Mouse (Mus musculus) limb, embryonic 13.5 days (tissue): ENCODE results near the gene Etfb. TPM values are rescaled to one million over a fixed set of nuclear protein-coding genes. Genes with fewer than 3 reads are reported as not detected.
"Not testable (repeated sequence)": the region's sequence is repeated elsewhere in the genome, so short reads cannot be mapped to it uniquely, and the experiment has no call there.

Experiments used
- ATAC-seq: fragments of 200-750 bp; cut with Nextera tagmentation; 2 replicates; pipeline ENCODE4 v1.8.0; 2017; ENCODE audit warnings: low read depth, moderate number of reproducible peaks, moderate TSS enrichment; ENCODE audit not compliant: low FRiP score
- H3K27ac ChIP-seq: fragments of 300-500 bp; sonication (generic); 2 replicates; pipeline ENCODE4 v1.5.1; 2015; ENCODE audit warnings: inconsistent platforms, mild to moderate bottlenecking, moderate library complexity
- H3K27me3 ChIP-seq: fragments of 300-500 bp; sonication (generic); 2 replicates; pipeline ENCODE4 v1.6.1; 2015; ENCODE audit warnings: mild to moderate bottlenecking, inconsistent platforms
- H3K36me3 ChIP-seq: fragments of 300-500 bp; sonication (generic); 2 replicates; pipeline ENCODE4 v1.6.1; 2015; ENCODE audit warnings: inconsistent platforms, mild to moderate bottlenecking, moderate library complexity
- H3K4me1 ChIP-seq: fragments of 300-500 bp; sonication (generic); 2 replicates; pipeline ENCODE4 v1.6.1; 2015; ENCODE audit warnings: inconsistent platforms
- H3K4me2 ChIP-seq: fragments of 300-500 bp; sonication (generic); replicated peaks from 2 replicates; pipeline ENCODE4 v1.6.1; 2015; ENCODE audit warnings: inconsistent platforms, mild to moderate bottlenecking, moderate library complexity
- H3K4me3 ChIP-seq: fragments of 300-500 bp; sonication (generic); 2 replicates; pipeline ENCODE4 v1.5.1; 2015; ENCODE audit warnings: moderate library complexity, mild to moderate bottlenecking, inconsistent platforms
- H3K9ac ChIP-seq: fragments of 300-500 bp; sonication (generic); 2 replicates; pipeline ENCODE4 v1.6.1; 2015; ENCODE audit warnings: mild to moderate bottlenecking, inconsistent platforms
- H3K9me3 ChIP-seq: fragments of 300-500 bp; sonication (generic); 2 replicates; pipeline ENCODE4 v1.6.1; 2016; ENCODE audit warnings: inconsistent platforms
- WGBS: fragments of 180-500 bp; shearing (Covaris S2); methylation state at CpG from one replicate; pipeline ENCODE4 v1.1.7; 2015; 5-methylcytosine and 5-hydroxymethylcytosine counted together
- polyA plus RNA-seq: library from polyadenylated mRNA; unstranded; fragments of >200 nt; fragmentation: Nextera tagmentation; extraction: Ambion mirVana; gene quantifications from 2 replicates; pipeline ENCODE4 v1.2.1, GENCODE M21; 2015

The Etfb gene
- 272 and 301 TPM in 2 replicates for polyA plus RNA-seq

DNA sequence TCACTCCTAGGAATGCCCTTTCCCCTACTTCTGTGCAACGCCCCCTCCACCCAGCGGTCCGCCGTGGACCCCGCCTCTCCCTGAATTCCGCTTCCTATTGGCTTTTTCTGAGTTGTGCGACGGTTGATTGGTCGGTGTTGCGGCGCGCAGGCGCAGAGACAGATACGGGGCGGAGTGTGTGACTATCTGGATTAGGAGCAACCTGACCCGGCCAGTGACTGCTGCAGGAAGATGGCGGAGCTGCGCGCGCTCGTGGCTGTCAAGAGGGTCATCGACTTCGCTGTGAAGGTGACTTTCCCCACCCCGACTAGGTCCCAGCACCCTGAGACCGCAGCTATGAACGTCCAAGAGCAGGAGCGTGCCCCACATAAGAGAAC, at the start of gene Etfb, which contains the start of gene Gm45233:
Gene Etfb, plus strand, starts transcription at position 167 of the 377 bp plus-strand sequence.
Gene Gm45233, plus strand, starts transcription at position 212 of the 377 bp plus-strand sequence.
- Histone ChIP-seq H3K4me1 (peaks cover 19% of the 10 kb centered on the region), H3K4me3 (peak within 1 kb of the TSS; percentile 59), H3K9ac (peak within 1 kb of the TSS; percentile 72), H3K4me2 (peak within 1 kb of the TSS; percentile 83), H3K27ac (peak within 1 kb of the TSS; percentile 96), H3K36me3 (no peaks in the 10 kb centered on the region), H3K27me3 (0 out of 2 replicates have a peak, but pooled peaks cover 3% of the 10 kb centered on the region), H3K9me3 (no peaks in the 10 kb centered on the region)
- WGBS: under 1% methylated on average over 27 of the region's 27 CpGs
- peak; percentile 97 for ATAC-seq

DNA sequence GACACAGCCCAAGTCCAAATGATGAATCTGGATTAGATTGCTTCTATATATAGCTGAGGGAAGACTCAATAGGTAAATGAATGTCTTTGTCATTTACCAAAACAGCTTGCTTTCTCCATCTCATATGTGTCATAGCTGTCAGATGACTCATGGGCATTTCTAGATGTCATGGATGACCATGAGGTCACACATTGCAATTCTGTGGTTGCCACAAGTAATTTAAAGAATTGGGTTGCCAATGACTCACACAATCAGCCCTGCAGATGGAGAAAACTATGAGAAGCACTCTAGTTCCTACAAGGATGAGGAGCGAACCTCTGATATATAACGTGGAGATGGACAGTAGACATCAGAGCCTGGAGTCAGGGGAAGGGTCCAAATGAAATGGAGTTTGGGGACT, 44.4 kb upstream of the Etfb start:
- H3K36me3 ChIP-seq: no peaks in the 10 kb centered on the region
- H3K27me3 ChIP-seq: no peaks in the 10 kb centered on the region
- H3K27ac ChIP-seq: no peak overlapping the region
- H3K4me1 ChIP-seq: no peaks in the 10 kb centered on the region
- no peaks in the 10 kb centered on the region for H3K9me3 ChIP-seq
- no peak overlapping the region for H3K4me2 ChIP-seq
- H3K9ac ChIP-seq: no peak overlapping the region
- 85% methylated on average over 2 of the region's 2 CpGs for WGBS
- ATAC-seq: no peak
- no peak overlapping the region for H3K4me3 ChIP-seq

DNA sequence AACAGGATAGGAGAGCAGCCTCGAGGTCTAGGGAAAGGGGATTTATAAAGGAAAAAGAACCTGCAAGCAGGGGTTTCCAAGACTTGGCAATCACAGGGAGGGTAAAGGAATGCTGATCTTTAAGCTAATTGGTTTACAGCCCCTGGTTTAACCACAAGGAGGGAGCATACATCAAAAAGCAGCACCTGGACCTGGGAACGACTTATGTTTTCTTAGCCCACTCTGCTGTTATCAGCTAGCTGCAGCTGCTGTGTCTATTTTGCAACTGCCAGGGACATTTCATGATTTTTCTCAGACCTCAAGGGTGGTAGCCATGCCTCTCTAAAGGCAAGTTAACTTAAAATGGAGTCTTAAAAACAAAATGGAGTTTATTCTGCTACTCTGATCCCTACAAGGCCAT, 41.2 kb upstream of the Etfb start:
- H3K27me3 ChIP-seq: no peaks in the 10 kb centered on the region
- H3K4me2 ChIP-seq: no peak overlapping the region
- no peaks in the 10 kb centered on the region for H3K4me1 ChIP-seq
- no peak overlapping the region for H3K4me3 ChIP-seq
- H3K36me3 ChIP-seq: no peaks in the 10 kb centered on the region
- H3K9ac ChIP-seq: no peak overlapping the region
- no peak overlapping the region for H3K27ac ChIP-seq
- 17% methylated on average over 2 of the region's 2 CpGs for WGBS
- no peaks in the 10 kb centered on the region for H3K9me3 ChIP-seq
- no peak for ATAC-seq

- Histone ChIP-seq H3K4me1 (no peaks in the 10 kb centered on the region), H3K27ac (no peak overlapping the region), H3K27me3 (no peaks in the 10 kb centered on the region), H3K9me3 (no peaks in the 10 kb centered on the region), H3K4me3 (no peak overlapping the region), H3K36me3 (no peaks in the 10 kb centered on the region), H3K9ac (no peak overlapping the region), H3K4me2 (no peak overlapping the region)
- 81% methylated on average over 3 of the region's 3 CpGs for WGBS
- ATAC-seq: no peak
Measured at GRCm38 (mm10) chr7:43407573-43407972, 36.3 kb upstream of the Etfb start.

- ATAC-seq: no peak
- 78% methylated on average over 4 of the region's 4 CpGs for WGBS
- Histone ChIP-seq H3K27ac (no peak within 1 kb of the TSS), H3K4me2 (no peak within 1 kb of the TSS), H3K4me1 (no peaks in the 10 kb centered on the region), H3K9me3 (no peaks in the 10 kb centered on the region), H3K9ac (no peak within 1 kb of the TSS), H3K27me3 (no peaks in the 10 kb centered on the region), H3K36me3 (no peaks in the 10 kb centered on the region), H3K4me3 (no peak within 1 kb of the TSS)
Measured at GRCm38 (mm10) chr7:43408131-43408553, 35.7 kb upstream of the Etfb start, which contains the start of gene Siglecg. Gene Siglecg, plus strand, starts transcription at chr7:43408204.

DNA sequence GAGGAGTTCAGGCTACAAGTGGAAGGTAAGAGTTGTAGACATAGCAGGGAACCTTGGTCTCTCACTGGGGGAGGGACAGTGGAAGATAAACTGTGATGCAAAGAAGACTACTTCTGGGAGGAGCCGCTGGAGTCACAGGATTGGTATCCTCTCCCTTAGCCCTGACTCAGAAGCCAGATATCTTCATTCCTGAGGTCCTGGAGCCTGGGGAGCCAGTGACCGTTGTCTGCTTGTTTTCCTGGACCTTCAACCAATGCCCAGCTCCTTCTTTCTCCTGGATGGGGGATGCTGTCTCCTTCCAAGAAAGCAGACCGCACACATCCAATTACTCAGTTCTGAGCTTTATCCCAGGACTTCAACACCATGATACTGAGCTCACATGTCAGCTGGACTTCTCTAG, 34.8 kb upstream of the Etfb start:
- no peaks in the 10 kb centered on the region for H3K36me3 ChIP-seq
- H3K4me1 ChIP-seq: no peaks in the 10 kb centered on the region
- no peak overlapping the region for H3K9ac ChIP-seq
- no peak overlapping the region for H3K27ac ChIP-seq
- no peaks in the 10 kb centered on the region for H3K27me3 ChIP-seq
- ATAC-seq: no peak
- H3K4me2 ChIP-seq: no peak overlapping the region
- H3K4me3 ChIP-seq: no peak overlapping the region
- no peaks in the 10 kb centered on the region for H3K9me3 ChIP-seq
- WGBS: 73% methylated on average over 3 of the region's 3 CpGs

GRCm38 (mm10) chr7:43411724-43412123, 32.2 kb upstream of the Etfb start:
- not testable (repeated sequence) for ATAC-seq, H3K9me3 ChIP-seq, H3K27me3 ChIP-seq, H3K4me3 ChIP-seq, H3K4me2 ChIP-seq, H3K36me3 ChIP-seq, H3K27ac ChIP-seq, H3K9ac ChIP-seq, H3K4me1 ChIP-seq
- 29% methylated on average over 4 of the region's 4 CpGs for WGBS

DNA sequence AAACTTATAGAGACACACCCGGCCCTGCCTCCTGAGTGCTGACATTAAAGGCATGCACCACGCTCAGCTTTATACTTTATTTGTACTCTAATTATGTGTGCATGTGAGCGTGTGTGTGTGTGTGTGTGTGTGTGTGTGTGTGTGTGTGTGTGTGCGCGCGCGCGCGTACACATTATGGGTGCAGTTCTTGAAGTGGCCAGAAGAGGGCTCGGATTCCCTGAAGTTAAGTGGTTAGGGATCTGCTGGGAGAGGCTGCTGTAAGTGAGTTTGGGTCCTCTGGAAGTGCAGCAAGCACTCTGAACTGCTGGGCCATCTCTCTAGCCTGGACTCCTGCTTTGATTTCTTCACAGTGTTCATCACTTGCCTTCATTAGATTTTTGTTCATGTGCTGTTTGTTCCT, 26.6 kb upstream of the Etfb start:
- 86% methylated on average over 10 of the region's 10 CpGs for WGBS
- Histone ChIP-seq H3K36me3 (no peaks in the 10 kb centered on the region), H3K27ac (no peak overlapping the region), H3K4me1 (no peaks in the 10 kb centered on the region), H3K27me3 (no peaks in the 10 kb centered on the region), H3K4me2 (no peak overlapping the region), H3K9me3 (0 out of 2 replicates have a peak, but pooled peaks cover 5% of the 10 kb centered on the region), H3K9ac (no peak overlapping the region), H3K4me3 (no peak overlapping the region)
- ATAC-seq: no peak

- Histone ChIP-seq H3K4me1 (no peaks in the 10 kb centered on the region), H3K36me3 (no peaks in the 10 kb centered on the region), H3K4me3 (no peak overlapping the region), H3K27ac (no peak overlapping the region), H3K9me3 (no peaks in the 10 kb centered on the region), H3K27me3 (no peaks in the 10 kb centered on the region), H3K4me2 (peak overlapping the region; percentile 30; the same call in 1 of the 2 replicates), H3K9ac (no peak overlapping the region)
- 9% methylated on average over 11 of the region's 11 CpGs for WGBS
- ATAC-seq: peak; percentile 85
Measured at GRCm38 (mm10) chr7:43422995-43423617, 20.8 kb upstream of the Etfb start.

GRCm38 (mm10) chr7:43423991-43424625, 19.8 kb upstream of the Etfb start:
- WGBS: 67% methylated on average over 3 of the region's 3 CpGs
- H3K9ac ChIP-seq: no peak overlapping the region

GRCm38 (mm10) chr7:43427406-43427805, 16.5 kb upstream of the Etfb start, which contains the start of gene Lim2:
Gene Lim2, plus strand, starts transcription at chr7:43427670.
- H3K9ac ChIP-seq: no peak within 1 kb of the TSS

More at GRCm38 (mm10) chr7:43423991-43424625, 19.8 kb upstream of the Etfb start:
- H3K27me3 ChIP-seq: no peaks in the 10 kb centered on the region
- no peaks in the 10 kb centered on the region for H3K4me1 ChIP-seq
- ATAC-seq: no peak
- H3K36me3 ChIP-seq: no peaks in the 10 kb centered on the region
- no peaks in the 10 kb centered on the region for H3K9me3 ChIP-seq
- H3K27ac ChIP-seq: no peak overlapping the region
- no peak overlapping the region for H3K4me2 ChIP-seq
- H3K4me3 ChIP-seq: no peak overlapping the region

GRCm38 (mm10) chr7:43429500-43429899, 14.4 kb upstream of the Etfb start:
- H3K27me3 ChIP-seq: no peaks in the 10 kb centered on the region
- no peak overlapping the region for H3K4me2 ChIP-seq
- no peak overlapping the region for H3K27ac ChIP-seq
- ATAC-seq: no peak
- H3K4me3 ChIP-seq: no peak overlapping the region
- WGBS: 62% methylated on average over 4 of the region's 4 CpGs
- H3K9ac ChIP-seq: no peak overlapping the region
- no peaks in the 10 kb centered on the region for H3K4me1 ChIP-seq
- no peaks in the 10 kb centered on the region for H3K9me3 ChIP-seq
- no peaks in the 10 kb centered on the region for H3K36me3 ChIP-seq

More at GRCm38 (mm10) chr7:43427406-43427805, 16.5 kb upstream of the Etfb start, which contains the start of gene Lim2:
- no peaks in the 10 kb centered on the region for H3K9me3 ChIP-seq
- H3K27me3 ChIP-seq: no peaks in the 10 kb centered on the region
- H3K27ac ChIP-seq: no peak within 1 kb of the TSS
- H3K4me3 ChIP-seq: no peak within 1 kb of the TSS
- no peaks in the 10 kb centered on the region for H3K36me3 ChIP-seq
- WGBS: 81% methylated on average over 8 of the region's 8 CpGs
- no peak for ATAC-seq
- H3K4me2 ChIP-seq: no peak within 1 kb of the TSS
- no peaks in the 10 kb centered on the region for H3K4me1 ChIP-seq
